Mouse (Mus musculus): ENCODE measurements at regions not wholly inside any gene's neighbourhood (a gene's known extent, or its start where the extent isn't known, plus 50 kb on each side); places are given as distances from the start of the nearest gene placed in this dataset.

DNA sequence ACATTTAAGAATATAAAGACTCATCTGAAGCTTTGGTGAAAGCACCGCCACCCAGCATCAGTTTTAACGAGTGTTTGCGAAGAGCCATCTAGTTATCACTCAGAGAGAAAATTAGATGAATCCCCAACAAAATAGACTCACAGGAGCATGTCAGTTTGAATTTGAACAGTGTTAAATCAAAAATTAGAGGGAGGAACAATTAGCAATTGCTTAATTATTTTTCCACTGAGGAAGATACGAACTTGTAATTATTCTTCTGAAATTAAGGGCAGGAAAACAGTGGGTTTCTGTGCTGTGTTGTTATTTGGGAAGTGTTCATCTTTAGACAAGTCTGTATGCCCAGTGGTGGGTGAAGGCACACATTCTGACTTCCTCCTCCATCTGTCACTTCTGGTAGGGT, 523.0 kb downstream of the Plekhb2 start:
- no peak for ATAC-seq
- WGBS: 58% methylated on average over 4 of the region's 4 CpGs
- no peaks in the 10 kb centered on the region for H3K9me3 ChIP-seq (ENCODE audit: control insufficient read depth, low read length)
- no peak overlapping the region for H3K4me3 ChIP-seq (replicated peaks; ENCODE audit: low read length)
- H3K27ac ChIP-seq (ENCODE audit: low read length): no peak overlapping the region
- H3K27me3 ChIP-seq (replicated peaks; ENCODE audit: control insufficient read depth, insufficient read depth, low read length): no peaks in the 10 kb centered on the region
- no peak overlapping the region for H3K4me2 ChIP-seq (ENCODE audit: low read length)
- H3K36me3 ChIP-seq (ENCODE audit: control insufficient read depth, insufficient read depth): no peaks in the 10 kb centered on the region
- H3K9ac ChIP-seq (replicated peaks; ENCODE audit: low read depth, low read length): no peak overlapping the region
- H3K4me1 ChIP-seq (replicated peaks; ENCODE audit: control insufficient read depth, insufficient read depth, low read length): no peaks in the 10 kb centered on the region

DNA sequence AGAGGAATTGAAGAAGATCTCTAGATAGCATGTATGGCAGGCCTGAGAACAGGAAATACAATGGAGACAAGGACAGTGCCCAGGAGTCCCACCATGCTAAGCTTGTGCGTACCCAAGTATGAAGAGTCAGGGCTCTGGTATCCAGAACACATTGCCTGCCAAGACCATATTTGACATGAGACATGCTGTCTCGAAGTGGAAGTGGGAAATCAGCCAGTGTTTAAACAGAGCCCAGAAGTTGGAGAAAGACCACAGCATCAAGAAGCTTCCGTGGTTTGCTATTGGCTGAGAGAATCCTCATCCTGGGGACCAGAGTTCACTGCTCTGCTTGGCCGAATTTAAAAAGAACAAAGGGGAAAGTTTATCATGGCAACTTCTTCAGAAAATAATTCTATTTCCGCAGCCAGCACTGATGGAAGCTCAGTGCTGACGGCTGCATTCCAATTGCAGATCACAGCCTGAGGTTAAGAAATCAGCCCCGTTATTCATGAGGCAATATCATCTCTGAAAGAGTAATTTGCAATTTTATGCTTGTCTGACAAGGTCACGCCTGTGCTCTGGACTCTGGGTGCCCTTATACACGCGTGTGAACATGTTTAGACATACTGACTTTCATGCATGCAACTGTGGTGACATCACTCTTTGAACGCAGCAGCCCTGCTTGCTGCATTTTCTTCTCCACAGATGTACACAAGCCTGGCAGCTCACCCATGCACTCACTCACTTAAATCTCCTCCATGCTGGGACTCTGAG, 531.0 kb downstream of the Plekhb2 start:
- Histone ChIP-seq H3K4me1 (replicated peaks; ENCODE audit: control insufficient read depth, insufficient read depth, low read length) (no peaks in the 10 kb centered on the region), H3K36me3 (ENCODE audit: control insufficient read depth, insufficient read depth) (no peaks in the 10 kb centered on the region), H3K4me2 (ENCODE audit: low read length) (no peak overlapping the region), H3K9me3 (ENCODE audit: control insufficient read depth, low read length) (no peaks in the 10 kb centered on the region), H3K9ac (replicated peaks; ENCODE audit: low read depth, low read length) (no peak overlapping the region), H3K27ac (ENCODE audit: low read length) (no peak overlapping the region), H3K4me3 (replicated peaks; ENCODE audit: low read length) (no peak overlapping the region), H3K27me3 (replicated peaks; ENCODE audit: control insufficient read depth, insufficient read depth, low read length) (no peaks in the 10 kb centered on the region)
- 82% methylated on average over 11 of the region's 11 CpGs for WGBS
- ATAC-seq: no peak

DNA sequence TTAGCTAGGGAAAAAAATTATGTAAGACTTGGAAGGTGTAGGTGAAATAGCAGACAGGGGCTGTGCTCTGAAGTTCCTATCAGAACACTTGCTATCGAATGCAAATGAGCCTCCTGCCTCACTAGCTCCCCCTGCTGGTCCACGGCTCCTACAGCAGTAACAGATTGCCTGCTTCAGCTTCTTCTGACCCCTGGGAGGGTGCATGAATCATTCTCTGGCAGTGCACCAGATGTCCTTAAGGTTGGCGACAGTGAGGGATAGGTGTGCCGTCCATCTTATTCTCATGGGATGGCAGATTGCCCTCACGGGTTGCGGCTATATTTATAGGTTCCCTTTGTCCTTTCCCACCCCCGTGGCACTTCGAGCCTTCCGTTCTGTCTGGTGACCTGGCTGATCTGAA, 535.7 kb downstream of the Plekhb2 start:
- WGBS: 51% methylated on average over 9 of the region's 9 CpGs
- Histone ChIP-seq H3K4me1 (replicated peaks; ENCODE audit: control insufficient read depth, insufficient read depth, low read length) (no peaks in the 10 kb centered on the region; the same call in 1 of the 2 replicates), H3K9me3 (ENCODE audit: control insufficient read depth, low read length) (no peaks in the 10 kb centered on the region), H3K27me3 (replicated peaks; ENCODE audit: control insufficient read depth, insufficient read depth, low read length) (no peaks in the 10 kb centered on the region), H3K36me3 (ENCODE audit: control insufficient read depth, insufficient read depth) (no peaks in the 10 kb centered on the region), H3K4me2 (ENCODE audit: low read length) (no peak overlapping the region), H3K9ac (replicated peaks; ENCODE audit: low read depth, low read length) (no peak overlapping the region), H3K27ac (ENCODE audit: low read length) (no peak overlapping the region), H3K4me3 (replicated peaks; ENCODE audit: low read length) (no peak overlapping the region)
- no peak for ATAC-seq

DNA sequence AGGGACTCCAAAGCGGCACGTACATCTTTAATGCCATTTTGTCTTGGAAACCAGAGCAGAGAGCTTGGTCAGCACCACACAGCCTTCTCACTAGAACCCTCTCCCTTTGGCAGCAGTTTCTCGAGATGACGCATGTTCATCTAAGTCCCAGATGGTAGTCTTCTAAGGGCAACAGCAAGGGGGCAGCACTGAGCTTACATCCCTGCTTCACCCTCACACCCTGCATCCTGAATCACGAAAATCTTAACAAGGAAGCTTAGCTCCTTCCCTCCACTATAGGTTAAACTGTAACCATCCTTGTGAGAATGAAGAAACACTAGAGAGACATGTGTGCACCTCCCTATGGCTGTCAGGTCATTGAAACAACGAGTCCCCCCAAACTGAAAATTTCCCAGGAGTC, 538.4 kb downstream of the Plekhb2 start:
- H3K9ac ChIP-seq (replicated peaks; ENCODE audit: low read depth, low read length): no peak overlapping the region
- peak; percentile 43 for ATAC-seq
- 27% methylated on average over 6 of the region's 6 CpGs for WGBS
- no peaks in the 10 kb centered on the region for H3K27me3 ChIP-seq (replicated peaks; ENCODE audit: control insufficient read depth, insufficient read depth, low read length)
- no peaks in the 10 kb centered on the region; the same call in 1 of the 2 replicates for H3K4me1 ChIP-seq (replicated peaks; ENCODE audit: control insufficient read depth, insufficient read depth, low read length)
- no peaks in the 10 kb centered on the region for H3K36me3 ChIP-seq (ENCODE audit: control insufficient read depth, insufficient read depth)
- H3K4me3 ChIP-seq (replicated peaks; ENCODE audit: low read length): no peak overlapping the region
- no peaks in the 10 kb centered on the region for H3K9me3 ChIP-seq (ENCODE audit: control insufficient read depth, low read length)
- H3K4me2 ChIP-seq (ENCODE audit: low read length): no peak overlapping the region
- no peak overlapping the region for H3K27ac ChIP-seq (ENCODE audit: low read length)

DNA sequence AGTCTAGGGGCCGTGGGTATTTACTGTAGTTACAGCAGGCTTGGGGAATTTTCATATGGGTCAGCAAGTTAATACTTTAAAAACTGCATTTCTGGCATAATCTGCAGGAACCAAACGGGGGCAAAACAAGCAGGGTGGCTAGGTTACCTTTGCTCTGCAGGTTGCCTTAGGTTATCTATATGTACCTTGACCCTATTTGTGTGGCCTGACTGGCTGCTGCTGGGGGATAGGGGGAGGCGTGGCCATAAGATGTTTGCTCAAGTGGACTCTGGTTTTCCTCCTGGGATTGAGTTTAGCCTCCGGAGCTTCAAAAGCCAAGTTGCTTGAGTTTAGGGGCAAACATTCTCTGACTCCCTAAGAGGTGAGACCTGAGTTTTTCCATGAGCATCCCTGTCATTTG, 540.6 kb downstream of the Plekhb2 start:
- Histone ChIP-seq H3K4me1 (replicated peaks; ENCODE audit: control insufficient read depth, insufficient read depth, low read length) (no peaks in the 10 kb centered on the region; the same call in 1 of the 2 replicates), H3K9ac (replicated peaks; ENCODE audit: low read depth, low read length) (no peak overlapping the region), H3K4me3 (replicated peaks; ENCODE audit: low read length) (no peak overlapping the region), H3K36me3 (ENCODE audit: control insufficient read depth, insufficient read depth) (no peaks in the 10 kb centered on the region), H3K27me3 (replicated peaks; ENCODE audit: control insufficient read depth, insufficient read depth, low read length) (no peaks in the 10 kb centered on the region), H3K27ac (ENCODE audit: low read length) (no peak overlapping the region), H3K4me2 (ENCODE audit: low read length) (no peak overlapping the region), H3K9me3 (ENCODE audit: control insufficient read depth, low read length) (no peaks in the 10 kb centered on the region)
- ATAC-seq: no peak
- WGBS: 91% methylated on average over 4 of the region's 4 CpGs

DNA sequence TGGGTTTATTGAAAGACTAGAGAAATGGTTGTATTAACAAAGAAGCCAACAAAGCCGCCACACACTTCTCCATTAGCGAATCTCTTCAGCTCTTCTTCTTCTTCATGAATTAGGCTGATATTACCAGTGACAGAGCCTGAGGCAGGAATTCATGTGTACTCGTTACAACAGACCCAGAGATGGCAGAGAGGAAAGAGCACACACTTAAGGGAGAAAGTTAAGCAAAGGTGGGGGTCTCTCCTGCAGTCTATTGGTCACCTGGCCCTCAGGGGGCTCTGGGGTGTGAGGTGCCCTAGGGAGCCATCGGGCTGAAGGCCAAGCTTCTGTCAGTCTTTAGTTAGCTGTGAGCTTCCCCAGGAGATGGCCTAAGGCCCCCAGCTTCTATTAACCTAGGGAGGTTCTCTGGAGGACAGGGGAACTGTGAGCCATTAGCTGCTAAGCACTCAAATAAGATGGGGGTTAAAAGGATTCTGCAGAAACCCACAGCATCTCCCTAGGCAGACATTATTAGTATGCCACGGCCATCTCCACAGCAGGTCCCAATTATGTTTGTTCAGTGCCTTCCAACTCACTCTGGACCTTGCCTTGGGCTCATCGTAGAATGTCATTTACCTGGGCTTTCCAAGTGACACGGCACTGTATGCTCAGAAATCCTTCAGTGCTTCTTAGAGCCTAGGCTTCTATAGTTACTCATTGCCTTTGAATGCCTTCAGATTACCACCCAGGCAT, 541.2 kb downstream of the Plekhb2 start:
- Histone ChIP-seq H3K4me1 (replicated peaks; ENCODE audit: control insufficient read depth, insufficient read depth, low read length) (no peaks in the 10 kb centered on the region; the same call in 1 of the 2 replicates), H3K9me3 (ENCODE audit: control insufficient read depth, low read length) (no peaks in the 10 kb centered on the region), H3K36me3 (ENCODE audit: control insufficient read depth, insufficient read depth) (no peaks in the 10 kb centered on the region), H3K27me3 (replicated peaks; ENCODE audit: control insufficient read depth, insufficient read depth, low read length) (no peaks in the 10 kb centered on the region), H3K9ac (replicated peaks; ENCODE audit: low read depth, low read length) (no peak overlapping the region), H3K27ac (ENCODE audit: low read length) (no peak overlapping the region), H3K4me2 (ENCODE audit: low read length) (no peak overlapping the region), H3K4me3 (replicated peaks; ENCODE audit: low read length) (no peak overlapping the region)
- no peak for ATAC-seq
- WGBS: 69% methylated on average over 7 of the region's 7 CpGs

DNA sequence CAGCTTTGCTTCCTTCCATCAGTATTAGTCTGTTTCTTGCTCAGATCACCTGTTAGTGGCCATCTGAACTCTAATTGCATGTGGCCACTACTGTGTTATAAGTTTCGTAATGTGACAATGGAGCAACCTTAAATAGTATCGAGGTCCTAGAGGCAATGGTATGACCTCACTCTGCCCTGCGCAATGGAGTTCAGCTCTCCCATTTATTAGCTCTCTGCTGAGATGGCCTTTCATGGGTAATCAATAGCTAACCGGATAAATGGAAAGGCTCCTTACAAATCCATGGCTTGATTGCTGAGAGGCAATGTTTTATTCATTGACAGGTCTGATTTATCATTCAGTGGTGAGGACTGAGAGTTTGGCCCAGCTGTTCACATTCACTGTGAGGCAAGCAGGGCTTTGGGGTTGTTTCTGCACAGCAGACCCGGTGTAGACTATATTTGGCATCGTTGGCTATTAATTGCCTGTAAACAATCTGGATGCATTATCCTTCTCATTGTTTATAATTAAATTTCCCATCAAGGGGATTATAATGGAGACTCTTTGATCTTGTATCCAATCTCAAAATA, 543.9 kb downstream of the Plekhb2 start:
- Histone ChIP-seq H3K4me3 (replicated peaks; ENCODE audit: low read length) (no peak overlapping the region), H3K4me1 (replicated peaks; ENCODE audit: control insufficient read depth, insufficient read depth, low read length) (no peaks in the 10 kb centered on the region), H3K9ac (replicated peaks; ENCODE audit: low read depth, low read length) (no peak overlapping the region), H3K4me2 (ENCODE audit: low read length) (no peak overlapping the region), H3K27me3 (replicated peaks; ENCODE audit: control insufficient read depth, insufficient read depth, low read length) (no peaks in the 10 kb centered on the region), H3K9me3 (ENCODE audit: control insufficient read depth, low read length) (no peaks in the 10 kb centered on the region), H3K36me3 (ENCODE audit: control insufficient read depth, insufficient read depth) (no peaks in the 10 kb centered on the region), H3K27ac (ENCODE audit: low read length) (no peak overlapping the region)
- ATAC-seq: peak; percentile 50; the same call in 1 of the 2 replicates
- 53% methylated on average over 6 of the region's 6 CpGs for WGBS

DNA sequence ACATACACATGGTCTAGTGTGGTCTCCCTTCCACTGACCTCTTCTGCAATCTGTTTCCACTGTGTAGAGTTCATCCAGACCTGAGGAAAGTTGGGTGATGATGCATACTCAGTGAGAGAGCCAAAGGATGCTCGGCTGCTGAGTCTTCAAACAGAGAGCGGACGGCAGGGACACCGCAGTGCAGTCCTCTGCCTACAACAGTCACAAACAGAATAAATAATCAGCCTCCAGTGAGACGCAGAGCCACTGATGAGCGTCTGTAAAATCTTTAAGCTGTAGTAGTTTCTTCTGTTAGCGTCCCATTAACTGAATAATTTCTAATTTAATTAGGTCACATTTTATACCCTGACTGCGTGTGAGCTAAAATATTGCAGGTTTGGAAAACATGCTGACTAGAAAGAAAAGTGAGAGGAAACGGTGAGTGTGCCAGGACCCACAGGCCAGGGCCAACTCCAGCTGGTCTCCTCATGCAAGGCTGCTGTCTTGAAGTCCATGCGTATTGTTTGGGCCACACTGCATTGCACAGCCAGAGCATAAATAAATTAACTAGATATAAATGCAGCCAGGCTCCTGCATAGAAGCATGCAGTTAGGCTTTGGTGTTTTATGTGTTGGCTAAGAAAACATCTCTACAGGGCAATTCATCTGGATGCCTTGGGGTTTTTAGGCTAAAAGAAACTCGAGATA, 551.0 kb downstream of the Plekhb2 start:
- H3K9me3 ChIP-seq (ENCODE audit: control insufficient read depth, low read length): no peaks in the 10 kb centered on the region
- no peak overlapping the region for H3K9ac ChIP-seq (replicated peaks; ENCODE audit: low read depth, low read length)
- H3K4me3 ChIP-seq (replicated peaks; ENCODE audit: low read length): no peak overlapping the region
- no peak overlapping the region for H3K4me2 ChIP-seq (ENCODE audit: low read length)
- 61% methylated on average over 11 of the region's 11 CpGs for WGBS
- no peaks in the 10 kb centered on the region for H3K27me3 ChIP-seq (replicated peaks; ENCODE audit: control insufficient read depth, insufficient read depth, low read length)
- H3K4me1 ChIP-seq (replicated peaks; ENCODE audit: control insufficient read depth, insufficient read depth, low read length): no peaks in the 10 kb centered on the region
- H3K36me3 ChIP-seq (ENCODE audit: control insufficient read depth, insufficient read depth): no peaks in the 10 kb centered on the region
- ATAC-seq: no peak
- H3K27ac ChIP-seq (ENCODE audit: low read length): no peak overlapping the region

DNA sequence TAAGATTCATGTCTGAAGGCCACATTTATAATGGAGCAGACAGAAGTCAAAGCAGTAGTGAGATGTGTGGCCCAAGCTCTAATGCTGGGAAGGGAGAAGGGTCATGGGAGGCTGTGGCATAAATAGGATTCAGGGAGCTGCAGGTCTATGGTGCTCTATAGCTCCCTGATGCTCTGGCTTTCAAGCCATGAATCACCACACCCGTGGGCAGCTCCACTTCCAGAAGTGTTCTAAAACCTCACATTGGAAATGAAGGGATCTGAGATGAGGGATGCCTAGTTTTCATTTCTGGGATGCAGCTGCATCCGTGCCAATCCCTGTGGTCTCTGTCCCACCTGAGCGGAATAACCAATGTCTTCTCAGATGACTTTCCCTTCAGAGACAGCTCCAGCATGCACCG, 553.2 kb downstream of the Plekhb2 start:
- H3K4me3 ChIP-seq (replicated peaks; ENCODE audit: low read length): no peak overlapping the region
- H3K4me2 ChIP-seq (ENCODE audit: low read length): no peak overlapping the region
- no peaks in the 10 kb centered on the region for H3K9me3 ChIP-seq (ENCODE audit: control insufficient read depth, low read length)
- no peak overlapping the region for H3K9ac ChIP-seq (replicated peaks; ENCODE audit: low read depth, low read length)
- 77% methylated on average over 4 of the region's 4 CpGs for WGBS
- H3K36me3 ChIP-seq (ENCODE audit: control insufficient read depth, insufficient read depth): no peaks in the 10 kb centered on the region
- no peak overlapping the region for H3K27ac ChIP-seq (ENCODE audit: low read length)
- H3K27me3 ChIP-seq (replicated peaks; ENCODE audit: control insufficient read depth, insufficient read depth, low read length): no peaks in the 10 kb centered on the region
- no peak for ATAC-seq
- H3K4me1 ChIP-seq (replicated peaks; ENCODE audit: control insufficient read depth, insufficient read depth, low read length): no peaks in the 10 kb centered on the region

All from forebrain, embryonic 16.5 days (tissue).